Mouse (Mus musculus) intestine, postnatal 0 days (tissue): ENCODE data around the gene Prkar1a. TPM values are rescaled to one million over a fixed set of nuclear protein-coding genes. Genes with fewer than 3 reads are reported as not detected.

Source experiments
- ATAC-seq: fragments of 200-750 bp; cut with Nextera tagmentation; 2 replicates; pipeline ENCODE4 v1.8.0; 2017; ENCODE audit warnings: mild to moderate bottlenecking, moderate TSS enrichment, moderate library complexity
- H3K27ac ChIP-seq: fragments of 300-500 bp; sonication (generic); 2 replicates; pipeline ENCODE4 v1.5.1; 2014; ENCODE audit warnings: mild to moderate bottlenecking, low read depth, low read length, moderate library complexity
- H3K27me3 ChIP-seq: fragments of 300-500 bp; sonication (generic); replicated peaks from 2 replicates; pipeline ENCODE4 v1.6.1; 2014; ENCODE audit warnings: low read length, mixed read lengths; ENCODE audit not compliant: control insufficient read depth, insufficient read depth
- H3K36me3 ChIP-seq: fragments of 300-500 bp; sonication (generic); 2 replicates; pipeline ENCODE4 v1.6.1; 2014; ENCODE audit warnings: mild to moderate bottlenecking, moderate library complexity; ENCODE audit not compliant: control insufficient read depth, insufficient read depth
- H3K4me1 ChIP-seq: fragments of 300-500 bp; sonication (generic); replicated peaks from 2 replicates; pipeline ENCODE4 v1.6.1; 2014; ENCODE audit warnings: antibody characterized with exemption, low read length, mixed read lengths; ENCODE audit not compliant: control insufficient read depth, insufficient read depth
- H3K4me2 ChIP-seq: fragments of 300-500 bp; sonication (generic); replicated peaks from 2 replicates; pipeline ENCODE4 v1.6.1; 2014; ENCODE audit warnings: low read depth, mild to moderate bottlenecking, moderate library complexity
- H3K4me3 ChIP-seq: fragments of 300-500 bp; sonication (generic); 2 replicates; pipeline ENCODE4 v1.5.1; 2014; ENCODE audit warnings: low read depth, low read length
- H3K9ac ChIP-seq: fragments of 300-500 bp; sonication (generic); 2 replicates; pipeline ENCODE4 v1.6.1; 2014; ENCODE audit warnings: mild to moderate bottlenecking, low read depth, low read length
- H3K9me3 ChIP-seq: fragments of 300-500 bp; sonication (generic); 2 replicates; pipeline ENCODE4 v1.6.1; 2016; ENCODE audit warnings: mixed run types; ENCODE audit not compliant: control insufficient read depth
- CTCF ChIP-seq: sonication (generic); IDR thresholded peaks from 2 replicates; pipeline ENCODE4 v1.5.1; 2016; ENCODE audit warnings: low read depth, mild to moderate bottlenecking, control low read depth, antibody characterized with exemption, moderate library complexity
- WGBS: fragments of 180-500 bp; shearing (Covaris S2); extraction: QIAGEN DNeasy Blood & Tissue Kit; methylation state at CpG from one replicate; pipeline ENCODE4 v1.1.7; 2014; 5-methylcytosine and 5-hydroxymethylcytosine counted together
- polyA plus RNA-seq: library from polyadenylated mRNA; unstranded; fragments of >200 nt; fragmentation: Nextera tagmentation; extraction: Ambion mirVana; gene quantifications from 2 replicates; pipeline ENCODE4 v1.2.1, GENCODE M21; 2015

Prkar1a gene
- polyA plus RNA-seq, 1 experiment from 2014 or later = 180 TPM

DNA sequence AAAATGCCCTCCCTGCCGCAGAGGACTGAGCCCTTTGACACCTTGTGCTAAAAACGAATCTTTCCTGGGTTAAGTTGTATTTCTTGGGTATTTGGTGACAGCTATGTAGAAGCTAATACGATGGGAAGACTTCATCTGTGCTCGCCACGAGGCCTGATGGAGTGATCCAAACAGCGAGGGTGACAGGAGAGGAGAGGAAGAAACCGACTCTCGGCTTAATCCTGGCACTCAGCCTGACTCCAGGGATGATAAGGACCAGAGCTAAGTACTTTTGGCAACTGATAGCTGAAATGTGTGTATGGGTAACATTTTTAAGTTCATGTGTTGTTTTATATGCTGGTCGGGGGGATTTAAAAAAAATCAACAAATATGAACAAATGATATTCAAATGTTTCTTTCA lies 31.7 kb downstream of the Prkar1a start:
- no peak for TF ChIP-seq CTCF
- H3K4me2 ChIP-seq = no peak overlapping the region
- H3K9ac ChIP-seq = no peak overlapping the region
- no peak overlapping the region for H3K27ac ChIP-seq
- H3K9me3 ChIP-seq = no peaks in the 10 kb centered on the region
- no peaks in the 10 kb centered on the region for H3K4me1 ChIP-seq
- no peaks in the 10 kb centered on the region for H3K27me3 ChIP-seq
- 66% methylated on average over 9 of the region's 9 CpGs for WGBS
- ATAC-seq = no peak
- H3K36me3 ChIP-seq = no peaks in the 10 kb centered on the region
- H3K4me3 ChIP-seq = no peak overlapping the region

DNA sequence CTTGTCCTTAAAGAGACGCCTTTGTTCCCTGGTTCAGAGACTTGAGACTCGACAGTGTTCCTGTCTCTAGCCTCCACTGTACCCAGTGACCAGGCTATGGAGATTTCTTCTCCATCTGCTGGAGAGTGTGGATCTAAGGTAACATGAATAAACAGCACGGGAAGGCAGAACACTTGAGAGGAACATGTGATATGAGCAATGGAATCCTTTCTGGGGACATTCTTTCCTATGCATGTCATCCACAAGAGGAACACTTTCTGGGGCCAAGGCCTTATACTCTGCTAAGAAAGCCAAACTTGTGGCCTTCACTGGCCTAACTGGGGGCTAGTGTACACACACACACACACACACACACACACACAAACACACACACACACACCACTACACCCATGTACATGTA lies 32.4 kb downstream of the Prkar1a start:
- H3K27me3 ChIP-seq = no peaks in the 10 kb centered on the region
- H3K9me3 ChIP-seq = no peaks in the 10 kb centered on the region
- TF ChIP-seq CTCF = no peak
- H3K4me2 ChIP-seq = no peak overlapping the region
- H3K4me1 ChIP-seq = no peaks in the 10 kb centered on the region
- H3K27ac ChIP-seq = no peak overlapping the region
- 78% methylated on average over 3 of the region's 3 CpGs for WGBS
- H3K36me3 ChIP-seq = no peaks in the 10 kb centered on the region
- H3K4me3 ChIP-seq = no peak overlapping the region
- no peak for ATAC-seq
- H3K9ac ChIP-seq = no peak overlapping the region

DNA sequence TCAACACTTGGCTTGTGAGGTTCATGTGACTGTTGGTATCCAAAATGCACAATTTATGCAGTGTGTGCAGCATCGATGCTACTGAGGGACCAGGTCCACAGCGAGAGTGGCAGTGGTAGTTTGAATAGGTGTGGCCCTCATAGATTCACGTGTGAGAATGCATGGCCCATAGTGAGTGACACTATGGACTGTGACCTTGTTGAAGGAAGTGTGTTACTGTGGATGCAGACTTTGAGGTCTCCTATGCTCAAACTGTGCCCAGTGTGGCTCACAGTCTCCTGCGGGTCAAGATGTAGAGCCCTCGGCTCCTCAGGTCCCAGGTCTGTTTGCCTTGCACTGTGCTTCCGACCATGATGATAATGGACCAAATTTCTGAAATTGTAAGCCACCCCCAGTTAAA lies 33.0 kb downstream of the Prkar1a start:
- H3K4me3 ChIP-seq = no peak overlapping the region
- H3K4me2 ChIP-seq = no peak overlapping the region
- TF ChIP-seq CTCF = no peak
- H3K36me3 ChIP-seq = no peaks in the 10 kb centered on the region
- no peaks in the 10 kb centered on the region for H3K27me3 ChIP-seq
- no peaks in the 10 kb centered on the region for H3K9me3 ChIP-seq
- H3K27ac ChIP-seq = no peak overlapping the region
- H3K9ac ChIP-seq = no peak overlapping the region
- no peak for ATAC-seq
- H3K4me1 ChIP-seq = no peaks in the 10 kb centered on the region
- WGBS = 75% methylated on average over 6 of the region's 6 CpGs

DNA sequence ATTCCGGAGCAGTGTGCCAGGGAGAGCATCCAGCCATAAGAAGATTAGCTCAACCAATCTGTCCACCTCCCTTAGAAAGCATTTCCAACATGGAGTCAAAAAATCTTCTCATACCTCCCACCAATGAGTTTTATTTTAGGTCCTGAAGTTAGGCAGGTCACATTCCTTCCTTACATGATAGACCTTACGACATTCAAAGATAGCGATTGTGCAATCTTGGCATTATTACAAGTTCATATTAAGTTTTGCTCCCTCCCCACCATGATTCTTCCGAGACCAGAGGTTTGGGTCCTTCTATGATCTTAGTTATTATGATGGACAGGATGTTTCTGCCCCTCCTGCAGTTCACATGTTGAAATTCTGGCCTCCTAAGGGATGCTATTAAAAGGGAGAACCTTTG lies 40.3 kb downstream of the Prkar1a start:
- no peak overlapping the region for H3K4me2 ChIP-seq
- WGBS = 75% methylated on average over 4 of the region's 4 CpGs
- no peak overlapping the region for H3K4me3 ChIP-seq
- no peaks in the 10 kb centered on the region for H3K27me3 ChIP-seq
- no peak overlapping the region for H3K27ac ChIP-seq
- ATAC-seq = no peak
- no peak overlapping the region for H3K9ac ChIP-seq
- H3K36me3 ChIP-seq = no peaks in the 10 kb centered on the region
- no peaks in the 10 kb centered on the region for H3K9me3 ChIP-seq
- no peaks in the 10 kb centered on the region for H3K4me1 ChIP-seq
- no peak for TF ChIP-seq CTCF

DNA sequence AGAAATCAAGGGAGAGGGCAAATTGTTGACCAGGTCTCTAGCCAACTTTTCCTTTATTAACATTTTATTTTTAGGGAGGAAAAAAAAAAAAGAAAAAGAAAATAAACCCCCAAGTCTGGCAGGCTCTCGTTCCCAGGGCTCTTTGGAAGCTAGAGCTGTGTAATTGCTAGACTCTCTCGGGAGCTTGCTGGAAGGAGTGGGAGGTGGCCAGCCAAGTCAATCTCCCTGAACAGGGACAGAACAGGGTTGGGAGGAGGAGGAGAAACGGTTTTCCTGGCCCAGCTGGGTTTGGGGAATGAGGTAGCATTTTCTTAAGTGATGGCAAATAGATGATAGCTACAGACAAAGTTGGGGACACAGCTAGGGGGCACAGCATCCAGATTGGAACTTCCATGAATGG lies 43.5 kb downstream of the Prkar1a start:
- no peak for ATAC-seq
- H3K4me1 ChIP-seq = no peaks in the 10 kb centered on the region
- WGBS = 43% methylated on average over 3 of the region's 3 CpGs

DNA sequence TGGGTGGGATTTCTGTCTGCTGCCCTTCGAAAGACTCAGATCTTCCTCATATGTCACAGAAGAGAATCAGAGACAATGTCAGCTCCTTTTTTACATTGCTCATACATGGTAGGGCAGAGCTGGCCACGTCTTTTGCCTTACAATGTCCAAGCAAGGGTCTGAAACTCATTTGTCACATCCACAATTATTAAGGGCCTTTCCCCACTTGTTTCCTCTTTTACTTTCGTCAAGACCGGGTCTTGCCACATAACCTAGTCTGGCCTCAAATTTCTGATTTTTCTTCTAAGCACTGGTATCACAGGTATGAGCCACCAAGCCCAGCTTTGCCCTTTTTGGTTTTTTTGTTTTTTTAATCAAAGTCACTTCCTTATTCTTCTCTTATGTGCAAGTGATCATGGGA lies 47.3 kb downstream of the Prkar1a start:
- H3K4me2 ChIP-seq = no peak overlapping the region
- H3K4me1 ChIP-seq = no peaks in the 10 kb centered on the region; the same call in 1 of the 2 replicates
- ATAC-seq = no peak
- no peaks in the 10 kb centered on the region for H3K36me3 ChIP-seq
- no peak for TF ChIP-seq CTCF
- 87% methylated on average over 4 of the region's 4 CpGs for WGBS
- no peaks in the 10 kb centered on the region for H3K27me3 ChIP-seq
- H3K9me3 ChIP-seq = no peaks in the 10 kb centered on the region
- no peak overlapping the region for H3K4me3 ChIP-seq
- no peak overlapping the region for H3K9ac ChIP-seq
- no peak overlapping the region for H3K27ac ChIP-seq

More for the DNA sequence above, 43.5 kb downstream of the Prkar1a start:
- Histone ChIP-seq H3K27me3 (no peaks in the 10 kb centered on the region), H3K36me3 (no peaks in the 10 kb centered on the region), H3K9me3 (no peaks in the 10 kb centered on the region), H3K9ac (no peak overlapping the region), H3K4me2 (no peak overlapping the region), H3K27ac (no peak overlapping the region), H3K4me3 (no peak overlapping the region)
- no peak for TF ChIP-seq CTCF

DNA sequence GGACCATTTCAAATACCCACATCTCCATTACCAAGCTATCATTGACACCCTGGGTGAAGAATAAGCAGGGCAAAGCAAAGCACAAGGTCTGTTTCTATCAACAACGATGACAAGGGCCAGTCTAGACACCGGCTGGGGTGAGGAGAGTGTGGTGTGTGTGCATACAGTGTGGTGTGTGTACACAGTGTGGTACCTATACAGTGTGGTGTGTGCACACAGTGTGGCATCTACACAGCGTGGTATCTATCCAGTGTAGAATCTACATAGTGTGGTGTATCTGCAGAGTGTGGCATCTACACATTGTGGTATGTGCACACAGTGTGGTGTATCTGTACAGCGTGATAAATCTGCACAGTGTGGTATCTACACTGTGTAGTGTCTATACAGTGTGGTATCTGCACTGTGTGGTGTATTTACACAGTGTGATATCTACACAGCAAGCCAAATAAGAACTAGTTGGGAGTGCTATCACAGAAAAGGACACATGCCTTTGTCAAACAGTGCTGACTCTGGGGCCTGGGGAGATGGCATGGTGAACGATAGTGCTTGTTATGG lies 48.0 kb downstream of the Prkar1a start:
- no peak overlapping the region for H3K9ac ChIP-seq
- ATAC-seq = no peak; the same call in 1 of the 2 replicates
- no peaks in the 10 kb centered on the region for H3K36me3 ChIP-seq
- H3K9me3 ChIP-seq = no peaks in the 10 kb centered on the region
- H3K4me1 ChIP-seq = peaks cover 6% of the 10 kb centered on the region
- H3K4me3 ChIP-seq = no peak overlapping the region
- H3K4me2 ChIP-seq = no peak overlapping the region
- H3K27me3 ChIP-seq = no peaks in the 10 kb centered on the region
- TF ChIP-seq CTCF = no peak
- no peak overlapping the region for H3K27ac ChIP-seq
- WGBS = 73% methylated on average over 5 of the region's 5 CpGs
